Mouse (Mus musculus): ENCODE measurements at regions not wholly inside any gene's neighbourhood (a gene's known extent, or its start where the extent isn't known, plus 50 kb on each side); places are given as distances from the start of the nearest gene placed in this dataset.

DNA sequence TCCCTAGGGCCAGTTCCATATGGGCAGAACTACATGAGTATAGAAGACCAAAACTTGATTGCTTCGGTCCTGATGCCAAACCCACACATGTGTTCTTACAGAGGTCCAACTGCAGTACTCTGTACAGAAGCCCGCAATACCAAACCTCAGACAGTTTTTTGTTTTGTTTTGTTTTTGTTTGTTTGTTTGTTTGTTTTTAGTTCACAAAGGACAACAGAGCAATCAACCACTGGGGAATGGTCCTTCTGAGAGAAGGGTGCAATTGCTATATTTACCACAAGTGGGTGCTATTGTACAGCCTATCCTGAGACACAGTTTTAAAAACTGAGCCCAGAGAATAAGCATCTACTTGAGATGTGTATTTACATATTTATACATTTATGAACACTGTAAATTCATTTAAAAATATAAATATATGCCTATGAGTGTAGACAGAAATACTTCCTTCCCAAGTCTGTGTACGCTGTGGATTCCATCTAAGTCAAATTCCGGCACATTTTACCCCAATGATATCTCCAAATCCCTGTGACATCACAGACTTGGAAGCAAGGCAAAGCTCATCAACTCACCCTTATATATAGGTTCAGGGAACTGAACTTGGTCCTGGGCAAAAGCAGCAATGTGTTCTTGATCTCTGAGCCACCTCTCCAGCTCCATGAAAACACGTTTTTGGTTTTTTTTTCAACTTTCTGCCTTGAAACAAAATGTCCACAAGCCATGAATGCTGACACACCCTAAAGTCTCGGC, 101.3 kb upstream of the A26c2 start:
- Histone ChIP-seq H3K4me3 (ENCODE audit: insufficient read depth, low read depth, low read length) (no peak overlapping the region), H3K27me3 (ENCODE audit: control insufficient read depth, insufficient read depth, low read length) (no peaks in the 10 kb centered on the region), H3K4me1 (ENCODE audit: control insufficient read depth, insufficient read depth, low read length) (peaks cover 16% of the 10 kb centered on the region), H3K79me2 (ENCODE audit: control insufficient read depth, insufficient read depth, low read length) (no peaks in the 10 kb centered on the region), H3K9ac (ENCODE audit: low read depth, low read length) (no peak overlapping the region), H3K27ac (replicated peaks; ENCODE audit: insufficient read depth, low read depth, low read length) (peak overlapping the region; percentile 15), H3K36me3 (ENCODE audit: control insufficient read depth, insufficient read depth, low read length) (no peaks in the 10 kb centered on the region)
- TF ChIP-seq POLR2A (IDR thresholded peaks at IDR 0.05; ENCODE audit: extremely low read depth, insufficient read depth, low read length) (no peak), CTCF (IDR thresholded peaks at IDR 0.05; ENCODE audit: low read depth, low read length) (peak; percentile 44)
- DNase-seq (ENCODE audit: extremely low read depth, low read depth, low spot score), result peak; percentile 34
- 63% methylated on average over 6 of the region's 6 CpGs for WGBS

DNA sequence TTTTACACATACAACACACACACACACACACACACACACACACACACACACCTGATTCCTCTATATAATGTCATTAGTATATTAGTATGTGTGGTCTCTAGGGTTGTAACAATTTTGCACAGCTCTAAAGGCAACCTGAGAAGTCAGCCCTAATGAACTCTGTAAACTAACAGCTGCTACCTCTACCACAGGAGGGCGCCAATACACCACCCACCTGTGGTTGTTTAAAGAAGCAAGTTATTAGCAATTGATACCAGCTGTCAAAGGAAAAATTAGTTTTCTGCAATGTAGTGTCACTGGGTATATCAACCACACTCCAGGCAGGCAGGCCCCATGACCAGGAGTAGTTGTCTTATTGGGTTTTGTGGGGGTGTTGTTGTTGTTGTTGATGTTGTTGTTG, 98.8 kb upstream of the A26c2 start:
- Histone ChIP-seq H3K4me3 (ENCODE audit: insufficient read depth, low read depth, low read length) (no peak overlapping the region), H3K27me3 (ENCODE audit: control insufficient read depth, insufficient read depth, low read length) (no peaks in the 10 kb centered on the region), H3K36me3 (ENCODE audit: control insufficient read depth, insufficient read depth, low read length) (no peaks in the 10 kb centered on the region), H3K79me2 (ENCODE audit: control insufficient read depth, insufficient read depth, low read length) (no peaks in the 10 kb centered on the region), H3K4me1 (ENCODE audit: control insufficient read depth, insufficient read depth, low read length) (peaks cover 16% of the 10 kb centered on the region), H3K9ac (ENCODE audit: low read depth, low read length) (no peak overlapping the region), H3K27ac (replicated peaks; ENCODE audit: insufficient read depth, low read depth, low read length) (no peak overlapping the region; the same call in 1 of the 2 replicates)
- 31% methylated on average over 1 of the region's 1 CpGs for WGBS
- TF ChIP-seq CTCF (IDR thresholded peaks at IDR 0.05; ENCODE audit: low read depth, low read length) (peak; percentile 48; the same call in 1 of the 2 replicates), POLR2A (IDR thresholded peaks at IDR 0.05; ENCODE audit: extremely low read depth, insufficient read depth, low read length) (no peak)
- peak; percentile 48 for DNase-seq (ENCODE audit: extremely low read depth, low read depth, low spot score)

DNA sequence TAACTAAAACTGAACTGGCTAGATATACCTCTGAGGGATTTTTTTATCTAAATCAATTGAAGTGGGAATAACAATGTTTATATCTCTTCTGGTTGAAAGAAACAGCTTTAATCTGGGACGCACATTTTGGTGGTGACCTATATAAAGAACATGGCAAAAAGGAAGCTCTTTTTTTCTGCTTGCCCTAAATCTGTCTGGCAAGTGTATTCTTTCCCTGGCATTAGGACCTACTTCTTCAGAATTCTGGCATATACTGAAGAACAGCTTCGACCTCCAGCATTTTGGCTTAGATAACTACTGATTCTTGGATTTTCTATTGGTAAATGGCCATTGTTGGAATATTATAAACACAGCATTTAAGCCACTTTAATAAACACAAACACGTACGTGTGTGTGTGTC, 70.9 kb upstream of the A26c2 start:
- Histone ChIP-seq H3K27ac (replicated peaks; ENCODE audit: insufficient read depth, low read depth, low read length) (no peak overlapping the region), H3K9ac (ENCODE audit: low read depth, low read length) (no peak overlapping the region), H3K4me1 (ENCODE audit: control insufficient read depth, insufficient read depth, low read length) (no peaks in the 10 kb centered on the region), H3K27me3 (ENCODE audit: control insufficient read depth, insufficient read depth, low read length) (no peaks in the 10 kb centered on the region), H3K4me3 (ENCODE audit: insufficient read depth, low read depth, low read length) (no peak overlapping the region), H3K36me3 (ENCODE audit: control insufficient read depth, insufficient read depth, low read length) (no peaks in the 10 kb centered on the region), H3K79me2 (ENCODE audit: control insufficient read depth, insufficient read depth, low read length) (no peaks in the 10 kb centered on the region)
- WGBS, result 71% methylated on average over 4 of the region's 4 CpGs
- DNase-seq (ENCODE audit: extremely low read depth, low read depth, low spot score), result no peak
- no peak for TF ChIP-seq POLR2A (IDR thresholded peaks at IDR 0.05; ENCODE audit: extremely low read depth, insufficient read depth, low read length)
- no peak for TF ChIP-seq CTCF (IDR thresholded peaks at IDR 0.05; ENCODE audit: low read depth, low read length)

DNA sequence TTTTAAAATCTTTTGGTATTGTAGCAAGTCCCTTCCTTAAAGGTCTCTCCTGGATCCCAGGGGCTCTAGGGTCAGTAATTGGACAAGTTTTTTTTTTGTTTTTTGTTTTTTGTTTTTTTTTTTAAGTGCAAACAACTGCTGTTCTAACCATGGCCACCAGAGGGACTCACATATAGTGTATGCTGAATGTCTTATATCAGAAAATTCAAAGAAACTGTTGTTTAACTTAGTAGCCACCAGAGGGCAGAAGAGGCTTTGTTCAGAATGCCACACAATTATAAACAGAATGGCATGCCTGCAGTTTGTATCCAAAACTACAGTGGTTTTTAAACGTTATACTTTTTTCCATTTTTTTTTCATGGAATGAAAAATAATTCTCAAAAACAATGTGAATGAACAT, 53.6 kb upstream of the A26c2 start:
- Histone ChIP-seq H3K4me1 (ENCODE audit: control insufficient read depth, insufficient read depth, low read length) (no peaks in the 10 kb centered on the region), H3K36me3 (ENCODE audit: control insufficient read depth, insufficient read depth, low read length) (no peaks in the 10 kb centered on the region), H3K27ac (replicated peaks; ENCODE audit: insufficient read depth, low read depth, low read length) (no peak overlapping the region), H3K9ac (ENCODE audit: low read depth, low read length) (no peak overlapping the region), H3K27me3 (ENCODE audit: control insufficient read depth, insufficient read depth, low read length) (no peaks in the 10 kb centered on the region), H3K4me3 (ENCODE audit: insufficient read depth, low read depth, low read length) (no peak overlapping the region), H3K79me2 (ENCODE audit: control insufficient read depth, insufficient read depth, low read length) (no peaks in the 10 kb centered on the region)
- 14% methylated on average over 1 of the region's 1 CpGs for WGBS
- TF ChIP-seq POLR2A (IDR thresholded peaks at IDR 0.05; ENCODE audit: extremely low read depth, insufficient read depth, low read length) (no peak), CTCF (IDR thresholded peaks at IDR 0.05; ENCODE audit: low read depth, low read length) (peak; percentile 54)
- DNase-seq (ENCODE audit: extremely low read depth, low read depth, low spot score), result peak; percentile 70
